Mouse (Mus musculus): Measurements from ENCODE around the gene Brwd1. TPM values are rescaled to one million over a fixed set of nuclear protein-coding genes. Genes with fewer than 3 reads are reported as not detected.
"Not testable (repeated sequence)": the region's sequence is repeated elsewhere in the genome, so short reads cannot be mapped to it uniquely, and the experiment has no call there.

Brwd1 gene
- polyA plus RNA-seq, 1 experiment from 2014 or later, result 74.5 TPM

GRCm38 (mm10) chr16:96032368-96033043 lies 49.8 kb downstream of the Brwd1 start:
- no peaks in the 10 kb centered on the region for H3K4me1 ChIP-seq (ENCODE audit: insufficient read depth, low read length)
- no peak for ATAC-seq (ENCODE audit: low FRiP score, low TSS enrichment)
- H3K27ac ChIP-seq (ENCODE audit: low read length), result no peak overlapping the region

GRCm38 (mm10) chr16:96030476-96031102 lies 51.7 kb downstream of the Brwd1 start:
- ATAC-seq (ENCODE audit: low FRiP score, low TSS enrichment), result no peak
- H3K4me3 ChIP-seq (ENCODE audit: low read length), result no peak overlapping the region
- H3K4me1 ChIP-seq (ENCODE audit: insufficient read depth, low read length), result no peaks in the 10 kb centered on the region
- no peaks in the 10 kb centered on the region for H3K27me3 ChIP-seq (ENCODE audit: insufficient read depth, low read length)
- no peaks in the 10 kb centered on the region for H3K9me3 ChIP-seq (ENCODE audit: low read length)
- no peak overlapping the region for H3K27ac ChIP-seq (ENCODE audit: low read length)
- H3K4me2 ChIP-seq (replicated peaks; ENCODE audit: low read depth, low read length), result no peak overlapping the region
- H3K9ac ChIP-seq (replicated peaks; ENCODE audit: low read length), result no peak overlapping the region
- 96% methylated on average over 2 of the region's 2 CpGs for WGBS
- peaks cover 74% of the 10 kb centered on the region for H3K36me3 ChIP-seq (ENCODE audit: insufficient read depth, low read length)

More at GRCm38 (mm10) chr16:96032368-96033043, 49.8 kb downstream of the Brwd1 start:
- peaks cover 78% of the 10 kb centered on the region for H3K36me3 ChIP-seq (ENCODE audit: insufficient read depth, low read length)
- no peaks in the 10 kb centered on the region for H3K27me3 ChIP-seq (ENCODE audit: insufficient read depth, low read length)
- H3K9me3 ChIP-seq (ENCODE audit: low read length), result no peaks in the 10 kb centered on the region
- no peak overlapping the region for H3K4me2 ChIP-seq (replicated peaks; ENCODE audit: low read depth, low read length)
- no peak overlapping the region for H3K9ac ChIP-seq (replicated peaks; ENCODE audit: low read length)
- 89% methylated on average over 13 of the region's 13 CpGs for WGBS
- H3K4me3 ChIP-seq (ENCODE audit: low read length), result no peak overlapping the region

- no peak overlapping the region for H3K9ac ChIP-seq (replicated peaks; ENCODE audit: low read length)
- H3K27ac ChIP-seq (ENCODE audit: low read length), result no peak overlapping the region
- no peak overlapping the region for H3K4me2 ChIP-seq (replicated peaks; ENCODE audit: low read depth, low read length)
- ATAC-seq (ENCODE audit: low FRiP score, low TSS enrichment), result no peak
- H3K9me3 ChIP-seq (ENCODE audit: low read length), result no peaks in the 10 kb centered on the region
- H3K4me3 ChIP-seq (ENCODE audit: low read length), result no peak overlapping the region
- H3K27me3 ChIP-seq (ENCODE audit: insufficient read depth, low read length), result no peaks in the 10 kb centered on the region
- 92% methylated on average over 5 of the region's 5 CpGs for WGBS
- H3K36me3 ChIP-seq (ENCODE audit: insufficient read depth, low read length), result peaks cover 55% of the 10 kb centered on the region
- no peaks in the 10 kb centered on the region for H3K4me1 ChIP-seq (ENCODE audit: insufficient read depth, low read length)
Observed at GRCm38 (mm10) chr16:96026256-96026655, 56.1 kb downstream of the Brwd1 start.

GRCm38 (mm10) chr16:96025244-96025643 lies 57.1 kb downstream of the Brwd1 start:
- H3K4me3 ChIP-seq (ENCODE audit: low read length), result no peak overlapping the region
- no peaks in the 10 kb centered on the region for H3K27me3 ChIP-seq (ENCODE audit: insufficient read depth, low read length)
- H3K36me3 ChIP-seq (ENCODE audit: insufficient read depth, low read length), result peaks cover 54% of the 10 kb centered on the region
- H3K9ac ChIP-seq (replicated peaks; ENCODE audit: low read length), result no peak overlapping the region
- no peaks in the 10 kb centered on the region for H3K9me3 ChIP-seq (ENCODE audit: low read length)
- no peak overlapping the region for H3K27ac ChIP-seq (ENCODE audit: low read length)
- no peak for ATAC-seq (ENCODE audit: low FRiP score, low TSS enrichment)
- WGBS, result 89% methylated on average over 3 of the region's 3 CpGs
- H3K4me1 ChIP-seq (ENCODE audit: insufficient read depth, low read length), result no peaks in the 10 kb centered on the region
- no peak overlapping the region for H3K4me2 ChIP-seq (replicated peaks; ENCODE audit: low read depth, low read length)

GRCm38 (mm10) chr16:96021045-96021444 lies 61.3 kb downstream of the Brwd1 start:
- no peak for ATAC-seq (ENCODE audit: low FRiP score, low TSS enrichment)
- Histone ChIP-seq H3K4me3 (ENCODE audit: low read length) (no peak overlapping the region), H3K9ac (replicated peaks; ENCODE audit: low read length) (no peak overlapping the region), H3K27ac (ENCODE audit: low read length) (no peak overlapping the region), H3K4me2 (replicated peaks; ENCODE audit: low read depth, low read length) (no peak overlapping the region), H3K9me3 (ENCODE audit: low read length) (no peaks in the 10 kb centered on the region), H3K27me3 (ENCODE audit: insufficient read depth, low read length) (no peaks in the 10 kb centered on the region), H3K36me3 (ENCODE audit: insufficient read depth, low read length) (peaks cover 66% of the 10 kb centered on the region), H3K4me1 (ENCODE audit: insufficient read depth, low read length) (no peaks in the 10 kb centered on the region)
- 82% methylated on average over 10 of the region's 10 CpGs for WGBS

GRCm38 (mm10) chr16:96009124-96009523 lies 73.2 kb downstream of the Brwd1 start:
- WGBS, result no CpG with 5 or more reads among the region's 10 CpGs

GRCm38 (mm10) chr16:96004278-96004677 lies 78.0 kb downstream of the Brwd1 start:
- ATAC-seq (ENCODE audit: low FRiP score, low TSS enrichment); H3K4me3 ChIP-seq (ENCODE audit: low read length); H3K9me3 ChIP-seq (ENCODE audit: low read length); H3K27ac ChIP-seq (ENCODE audit: low read length); H3K9ac ChIP-seq (replicated peaks; ENCODE audit: low read length); H3K27me3 ChIP-seq (ENCODE audit: insufficient read depth, low read length); H3K4me2 ChIP-seq (replicated peaks; ENCODE audit: low read depth, low read length); H3K4me1 ChIP-seq (ENCODE audit: insufficient read depth, low read length): not testable (repeated sequence)
- peaks cover 36% of the 10 kb centered on the region for H3K36me3 ChIP-seq (ENCODE audit: insufficient read depth, low read length)
- no CpG with 5 or more reads among the region's 10 CpGs for WGBS

More at GRCm38 (mm10) chr16:96009124-96009523, 73.2 kb downstream of the Brwd1 start:
- H3K9me3 ChIP-seq (ENCODE audit: low read length); H3K4me2 ChIP-seq (replicated peaks; ENCODE audit: low read depth, low read length); H3K27ac ChIP-seq (ENCODE audit: low read length); H3K4me1 ChIP-seq (ENCODE audit: insufficient read depth, low read length); H3K27me3 ChIP-seq (ENCODE audit: insufficient read depth, low read length); H3K9ac ChIP-seq (replicated peaks; ENCODE audit: low read length); ATAC-seq (ENCODE audit: low FRiP score, low TSS enrichment); H3K4me3 ChIP-seq (ENCODE audit: low read length): not testable (repeated sequence)
- peaks cover 16% of the 10 kb centered on the region for H3K36me3 ChIP-seq (ENCODE audit: insufficient read depth, low read length)

GRCm38 (mm10) chr16:95999291-95999690 lies 83.0 kb downstream of the Brwd1 start:
- no peak overlapping the region for H3K4me2 ChIP-seq (replicated peaks; ENCODE audit: low read depth, low read length)
- H3K9me3 ChIP-seq (ENCODE audit: low read length), result no peaks in the 10 kb centered on the region
- H3K4me3 ChIP-seq (ENCODE audit: low read length), result no peak overlapping the region
- no peaks in the 10 kb centered on the region for H3K27me3 ChIP-seq (ENCODE audit: insufficient read depth, low read length)
- H3K9ac ChIP-seq (replicated peaks; ENCODE audit: low read length), result no peak overlapping the region
- H3K36me3 ChIP-seq (ENCODE audit: insufficient read depth, low read length), result peaks cover 45% of the 10 kb centered on the region
- H3K4me1 ChIP-seq (ENCODE audit: insufficient read depth, low read length), result no peaks in the 10 kb centered on the region
- no peak overlapping the region for H3K27ac ChIP-seq (ENCODE audit: low read length)
- WGBS, result 79% methylated on average over 5 of the region's 5 CpGs
- ATAC-seq (ENCODE audit: low FRiP score, low TSS enrichment), result no peak

GRCm38 (mm10) chr16:95996156-95996555 lies 86.2 kb downstream of the Brwd1 start:
- H3K36me3 ChIP-seq (ENCODE audit: insufficient read depth, low read length), result peaks cover 31% of the 10 kb centered on the region; the same call in 1 of the 2 replicates

GRCm38 (mm10) chr16:95994576-95994975 lies 87.8 kb downstream of the Brwd1 start:
- H3K27ac ChIP-seq (ENCODE audit: low read length); H3K9ac ChIP-seq (replicated peaks; ENCODE audit: low read length); H3K4me2 ChIP-seq (replicated peaks; ENCODE audit: low read depth, low read length); H3K9me3 ChIP-seq (ENCODE audit: low read length); H3K4me3 ChIP-seq (ENCODE audit: low read length); H3K27me3 ChIP-seq (ENCODE audit: insufficient read depth, low read length); ATAC-seq (ENCODE audit: low FRiP score, low TSS enrichment): not testable (repeated sequence)
- peaks cover 19% of the 10 kb centered on the region; the same call in 1 of the 2 replicates for H3K36me3 ChIP-seq (ENCODE audit: insufficient read depth, low read length)
- H3K4me1 ChIP-seq (ENCODE audit: insufficient read depth, low read length), result peaks cover 12% of the 10 kb centered on the region
- WGBS, result 82% methylated on average over 4 of the region's 4 CpGs

More at GRCm38 (mm10) chr16:95996156-95996555, 86.2 kb downstream of the Brwd1 start:
- Histone ChIP-seq H3K27me3 (ENCODE audit: insufficient read depth, low read length) (no peaks in the 10 kb centered on the region), H3K27ac (ENCODE audit: low read length) (no peak overlapping the region), H3K9ac (replicated peaks; ENCODE audit: low read length) (no peak overlapping the region), H3K4me3 (ENCODE audit: low read length) (no peak overlapping the region), H3K4me2 (replicated peaks; ENCODE audit: low read depth, low read length) (no peak overlapping the region), H3K4me1 (ENCODE audit: insufficient read depth, low read length) (peaks cover 6% of the 10 kb centered on the region), H3K9me3 (ENCODE audit: low read length) (no peaks in the 10 kb centered on the region)
- 75% methylated on average over 7 of the region's 7 CpGs for WGBS
- no peak for ATAC-seq (ENCODE audit: low FRiP score, low TSS enrichment)
